Mouse (Mus musculus) lung, embryonic 14.5 days (tissue): Measurements from ENCODE around the gene March6. TPM values are rescaled to one million over a fixed set of nuclear protein-coding genes. Genes with fewer than 3 reads are reported as not detected.

Experiments used
- ATAC-seq: fragments of 200-750 bp; cut with Nextera tagmentation; 2 replicates; pipeline ENCODE4 v1.8.0; 2017; ENCODE audit warnings: mild to moderate bottlenecking, moderate TSS enrichment, moderate library complexity; ENCODE audit not compliant: insufficient read depth
- DNase-seq: peaks from one replicate; pipeline ENCODE4 v3.0.0-alpha.2; 2015
- H3K27ac ChIP-seq: fragments of 300-500 bp; sonication (generic); 2 replicates; pipeline ENCODE4 v1.5.1; 2014; ENCODE audit warnings: low read depth, mild to moderate bottlenecking, moderate library complexity
- H3K27me3 ChIP-seq: fragments of 300-500 bp; sonication (generic); 2 replicates; pipeline ENCODE4 v1.6.1; 2014; ENCODE audit warnings: low read length, control low read depth; ENCODE audit not compliant: insufficient read depth
- H3K36me3 ChIP-seq: fragments of 300-500 bp; sonication (generic); 2 replicates; pipeline ENCODE4 v1.6.1; 2014; ENCODE audit warnings: control low read depth; ENCODE audit not compliant: insufficient read depth
- H3K4me1 ChIP-seq: fragments of 300-500 bp; sonication (generic); 2 replicates; pipeline ENCODE4 v1.6.1; 2014; ENCODE audit warnings: antibody characterized with exemption, control low read depth; ENCODE audit not compliant: insufficient read depth
- H3K4me2 ChIP-seq: fragments of 300-500 bp; sonication (generic); 2 replicates; pipeline ENCODE4 v1.6.1; 2014; ENCODE audit warnings: mild to moderate bottlenecking
- H3K4me3 ChIP-seq: fragments of 300-500 bp; sonication (generic); 2 replicates; pipeline ENCODE4 v1.5.1; 2014; ENCODE audit warnings: low read depth, low read length
- H3K9ac ChIP-seq: fragments of 300-500 bp; sonication (generic); 2 replicates; pipeline ENCODE4 v1.6.1; 2014
- H3K9me3 ChIP-seq: fragments of 300-500 bp; sonication (generic); 2 replicates; pipeline ENCODE4 v1.6.1; 2016; ENCODE audit warnings: low read depth, low read length, control low read depth
- CTCF ChIP-seq: IDR thresholded peaks from 2 replicates; pipeline ENCODE4 v1.5.1; 2016; ENCODE audit warnings: antibody characterized with exemption, low read depth
- WGBS: fragments of 180-500 bp; shearing (Covaris S2); extraction: QIAGEN DNeasy Blood & Tissue Kit; methylation state at CpG from one replicate; pipeline ENCODE4 v1.1.7; 2014; 5-methylcytosine and 5-hydroxymethylcytosine counted together
- polyA plus RNA-seq: library from polyadenylated mRNA; unstranded; fragments of >200 nt; fragmentation: Nextera tagmentation; extraction: Ambion mirVana; gene quantifications from 2 replicates; pipeline ENCODE4 v1.2.1, GENCODE M21; 2014

Gene March6
- polyA plus RNA-seq, 1 experiment from 2014 or later = 37.0 TPM

DNA sequence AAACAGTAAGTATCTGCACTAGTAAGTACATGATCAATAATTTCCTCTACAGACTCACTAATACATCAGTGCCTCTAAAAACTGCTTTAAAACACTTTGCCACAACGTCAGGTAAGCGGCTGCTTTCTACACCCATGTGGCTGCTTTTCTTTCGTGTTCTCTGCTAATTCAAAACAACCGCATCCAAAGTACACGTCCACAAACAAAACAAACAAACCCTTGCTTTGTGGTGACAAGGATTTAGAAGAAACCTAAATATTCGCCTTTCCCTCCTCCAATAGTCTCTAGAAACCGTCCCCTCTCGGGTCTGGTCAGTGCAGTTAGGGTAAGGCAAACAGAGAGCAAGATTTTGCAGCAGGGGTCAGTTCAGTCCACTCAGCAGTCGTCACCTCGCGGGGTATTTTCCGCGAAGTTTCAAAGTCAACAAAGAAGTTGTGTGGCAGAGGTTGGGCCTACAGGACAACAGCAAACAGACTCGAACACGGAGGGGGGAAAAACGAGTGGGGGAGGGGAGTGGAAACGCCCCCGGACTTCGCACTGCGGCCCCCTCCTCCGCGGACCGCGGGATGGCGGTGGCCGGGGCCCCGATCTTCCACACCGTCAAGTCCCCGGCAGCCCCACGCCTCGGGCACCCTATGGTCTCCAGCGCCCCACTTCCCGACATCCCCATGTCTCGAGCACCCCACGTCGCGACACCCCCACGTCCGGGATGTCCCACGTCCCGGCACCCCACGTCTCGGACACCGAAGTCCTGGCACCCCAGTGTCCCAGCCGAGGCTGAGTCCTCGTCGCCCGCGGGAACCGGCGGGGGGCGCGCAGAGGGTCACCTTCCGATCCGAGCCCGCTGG lies 818 bp downstream of the March6 start:
- no peaks in the 10 kb centered on the region; the same call in 1 of the 2 replicates for H3K9me3 ChIP-seq
- no peak for TF ChIP-seq CTCF
- WGBS = under 1% methylated on average over 51 of the region's 56 CpGs
- peaks cover 8% of the 10 kb centered on the region; the same call in 1 of the 2 replicates for H3K4me1 ChIP-seq
- H3K4me2 ChIP-seq = peak overlapping the region; percentile 90
- H3K36me3 ChIP-seq = no peaks in the 10 kb centered on the region
- no peaks in the 10 kb centered on the region for H3K27me3 ChIP-seq
- DNase-seq = peak; percentile 55
- ATAC-seq = peak; percentile 56
- peak overlapping the region; percentile 97 for H3K27ac ChIP-seq
- H3K4me3 ChIP-seq = peak overlapping the region; percentile 91
- peak overlapping the region; percentile 93 for H3K9ac ChIP-seq

DNA sequence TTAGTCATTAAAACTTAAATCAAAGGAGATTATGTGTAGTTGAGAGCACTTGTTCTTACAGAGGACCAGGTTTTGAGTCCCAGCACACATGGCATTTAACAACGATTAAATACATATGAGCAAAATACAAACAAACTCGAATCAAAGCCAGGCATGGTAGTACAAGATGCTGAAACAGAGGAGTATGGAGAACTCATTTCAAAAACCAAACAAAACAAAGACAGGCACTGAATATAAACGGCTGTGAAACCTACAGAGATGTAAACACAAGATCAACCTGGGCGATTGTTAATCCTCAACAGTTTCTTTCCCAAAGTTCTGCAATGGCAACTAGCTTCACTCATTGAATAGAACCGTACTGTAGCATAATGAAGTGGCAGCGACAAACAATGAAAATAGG lies 1.8 kb downstream of the March6 start:
- H3K4me1 ChIP-seq = peaks cover 8% of the 10 kb centered on the region; the same call in 1 of the 2 replicates
- H3K4me3 ChIP-seq = peak overlapping the region; percentile 91
- no peak for ATAC-seq
- H3K4me2 ChIP-seq = peak overlapping the region; percentile 90
- no peak overlapping the region for H3K27ac ChIP-seq
- no peak for TF ChIP-seq CTCF
- H3K9ac ChIP-seq = peak overlapping the region; percentile 93
- no peaks in the 10 kb centered on the region; the same call in 1 of the 2 replicates for H3K9me3 ChIP-seq
- DNase-seq = no peak
- H3K36me3 ChIP-seq = no peaks in the 10 kb centered on the region
- H3K27me3 ChIP-seq = no peaks in the 10 kb centered on the region
- 28% methylated on average over 6 of the region's 6 CpGs for WGBS

DNA sequence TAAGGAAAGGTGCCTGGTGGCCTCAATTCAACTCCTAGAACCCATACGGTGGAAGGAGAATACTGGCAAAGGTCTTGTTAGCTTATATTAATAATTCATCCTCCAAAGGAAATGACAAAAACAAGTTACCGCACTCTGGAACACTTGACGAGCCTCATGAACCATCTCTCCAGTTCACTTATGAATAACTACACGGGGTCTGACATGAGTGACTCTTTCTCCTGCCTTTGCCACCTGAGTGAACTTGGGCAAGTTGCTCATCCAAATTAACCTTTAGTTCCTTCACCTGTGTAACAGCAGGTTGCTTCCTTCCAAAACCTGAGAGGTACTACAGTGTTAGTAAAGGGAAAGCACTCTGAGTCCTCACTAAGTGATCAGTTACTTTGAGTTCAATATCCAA lies 2.4 kb downstream of the March6 start:
- Histone ChIP-seq H3K9ac (no peak overlapping the region), H3K27me3 (no peaks in the 10 kb centered on the region), H3K4me2 (no peak overlapping the region), H3K4me1 (peaks cover 8% of the 10 kb centered on the region; the same call in 1 of the 2 replicates), H3K27ac (no peak overlapping the region), H3K9me3 (no peaks in the 10 kb centered on the region; the same call in 1 of the 2 replicates), H3K36me3 (no peaks in the 10 kb centered on the region), H3K4me3 (no peak overlapping the region)
- ATAC-seq (no peak), DNase-seq (no peak)
- WGBS = 85% methylated on average over 4 of the region's 4 CpGs
- TF ChIP-seq CTCF = no peak

DNA sequence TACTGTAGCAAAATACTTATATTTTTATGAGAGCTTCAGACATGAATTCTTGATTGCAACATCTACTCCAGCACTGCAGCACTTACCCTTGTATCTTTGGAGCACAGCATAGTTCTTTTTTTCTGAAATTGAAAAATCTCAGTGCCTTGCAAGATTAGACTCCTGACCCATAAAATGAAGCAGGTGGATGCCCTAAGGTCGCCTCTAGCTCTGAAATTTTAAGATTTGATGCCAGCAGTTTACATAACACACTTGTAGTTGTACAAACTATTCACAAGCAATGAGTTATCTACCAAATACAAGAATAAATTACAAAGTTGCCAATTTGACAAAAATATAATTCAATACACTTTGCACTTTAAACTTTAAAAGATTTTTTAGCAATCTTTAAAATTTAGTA lies 4.4 kb downstream of the March6 start:
- Histone ChIP-seq H3K4me1 (peaks cover 8% of the 10 kb centered on the region; the same call in 1 of the 2 replicates), H3K9ac (no peak overlapping the region), H3K27me3 (no peaks in the 10 kb centered on the region), H3K27ac (no peak overlapping the region), H3K4me2 (no peak overlapping the region), H3K4me3 (no peak overlapping the region), H3K36me3 (no peaks in the 10 kb centered on the region), H3K9me3 (no peaks in the 10 kb centered on the region; the same call in 1 of the 2 replicates)
- ATAC-seq = no peak
- DNase-seq = no peak
- TF ChIP-seq CTCF = no peak
- WGBS = 85% methylated on average over 1 of the region's 1 CpGs

DNA sequence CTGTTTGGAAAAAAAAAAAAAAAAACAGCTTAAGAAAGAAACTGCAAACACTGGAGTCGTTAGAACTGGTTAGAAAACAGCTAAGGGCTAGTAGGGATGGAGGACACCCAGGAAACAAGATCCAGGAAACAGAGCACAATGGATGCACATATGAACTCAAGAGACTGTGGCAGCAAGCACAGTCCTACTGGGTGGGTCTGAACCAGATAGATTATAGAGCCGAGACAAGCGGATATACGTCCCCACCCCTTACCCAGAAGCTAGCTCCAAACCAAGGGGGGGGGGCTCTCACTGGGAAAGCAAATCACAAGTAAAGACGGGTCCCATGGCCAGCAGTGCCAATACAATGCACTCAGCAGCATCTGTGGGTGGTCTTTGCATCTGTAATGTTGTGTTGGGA lies 11.9 kb downstream of the March6 start:
- TF ChIP-seq CTCF = no peak
- no peaks in the 10 kb centered on the region for H3K9me3 ChIP-seq
- 71% methylated on average over 5 of the region's 5 CpGs for WGBS

DNA sequence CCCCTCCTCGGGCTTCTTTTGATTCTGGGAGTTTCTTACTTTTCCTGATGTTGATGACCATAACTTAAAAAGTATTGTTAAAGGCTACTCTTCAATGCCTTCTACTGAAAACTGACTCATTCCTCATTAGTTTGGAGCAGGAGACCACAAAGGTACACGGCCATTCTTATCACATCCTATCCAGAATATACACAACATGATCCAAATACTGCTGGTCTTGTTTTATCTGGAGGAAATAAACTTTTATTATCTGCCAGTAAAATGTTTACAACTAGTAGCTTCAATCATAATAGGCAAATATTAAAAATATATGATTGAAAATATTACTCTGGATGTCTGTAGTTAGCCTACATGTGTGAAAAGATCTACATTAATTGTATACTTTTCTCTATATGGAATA lies 12.5 kb downstream of the March6 start:
- Histone ChIP-seq H3K27me3 (no peaks in the 10 kb centered on the region), H3K27ac (no peak overlapping the region), H3K4me1 (no peaks in the 10 kb centered on the region), H3K4me3 (no peak overlapping the region), H3K9me3 (no peaks in the 10 kb centered on the region), H3K9ac (no peak overlapping the region), H3K4me2 (no peak overlapping the region), H3K36me3 (no peaks in the 10 kb centered on the region)
- ATAC-seq = no peak
- TF ChIP-seq CTCF = no peak
- DNase-seq = no peak
- WGBS = 68% methylated on average over 2 of the region's 2 CpGs

More for the DNA sequence above, 11.9 kb downstream of the March6 start:
- DNase-seq (no peak), ATAC-seq (no peak)
- Histone ChIP-seq H3K4me1 (no peaks in the 10 kb centered on the region), H3K4me2 (no peak overlapping the region), H3K4me3 (no peak overlapping the region), H3K27me3 (no peaks in the 10 kb centered on the region), H3K9ac (no peak overlapping the region), H3K27ac (no peak overlapping the region), H3K36me3 (no peaks in the 10 kb centered on the region)

DNA sequence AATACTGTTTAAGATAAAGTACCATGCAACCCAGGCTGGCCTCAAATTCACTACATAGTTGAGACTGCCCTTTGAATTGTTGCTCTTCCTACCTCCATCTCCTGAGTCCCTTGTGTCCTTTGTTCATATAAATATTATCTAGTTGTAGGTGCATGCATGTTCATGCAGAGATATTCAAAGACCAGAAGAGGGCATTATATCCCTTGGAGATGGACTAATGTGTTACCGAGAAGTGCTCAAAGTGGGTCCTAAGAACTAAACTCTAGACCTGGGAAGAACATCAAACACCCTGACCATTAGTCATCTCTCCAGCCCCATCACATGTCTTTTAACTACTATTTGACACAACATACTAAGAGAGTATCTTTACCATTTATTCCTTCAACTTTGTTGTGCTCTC lies 13.7 kb downstream of the March6 start:
- Histone ChIP-seq H3K4me3 (no peak overlapping the region), H3K27ac (no peak overlapping the region), H3K9me3 (no peaks in the 10 kb centered on the region), H3K9ac (no peak overlapping the region), H3K4me1 (no peaks in the 10 kb centered on the region), H3K27me3 (no peaks in the 10 kb centered on the region), H3K4me2 (no peak overlapping the region), H3K36me3 (no peaks in the 10 kb centered on the region)
- DNase-seq = no peak
- WGBS = 97% methylated on average over 1 of the region's 1 CpGs
- no peak for ATAC-seq
- TF ChIP-seq CTCF = 0 out of 2 replicates have a peak, but pooled peaks have one; percentile 7
